Mouse (Mus musculus) liver, adult 2 months (tissue): ENCODE results near the gene Bbs10. TPM values are rescaled to one million over a fixed set of nuclear protein-coding genes. Genes with fewer than 3 reads are reported as not detected.

Experiments used
- DNase-seq: peaks from one replicate; pipeline ENCODE4 v3.0.0-alpha.2; 2011; ENCODE audit warnings: low read depth, low spot score; ENCODE audit errors: extremely low read depth
- H3K27ac ChIP-seq: fragments of 200-500 bp; replicated peaks from 2 replicates; pipeline ENCODE4 v1.5.1; 2012; ENCODE audit warnings: low read depth, mild to moderate bottlenecking, control low read depth, inconsistent platforms, low read length; ENCODE audit not compliant: insufficient read depth
- H3K27me3 ChIP-seq: fragments of 200-500 bp; 2 replicates; pipeline ENCODE4 v1.6.1; 2012; ENCODE audit warnings: mild to moderate bottlenecking, moderate library complexity, low read length, inconsistent platforms; ENCODE audit not compliant: control insufficient read depth, insufficient read depth
- H3K36me3 ChIP-seq: fragments of 200-500 bp; 2 replicates; pipeline ENCODE4 v1.6.1; 2012; ENCODE audit warnings: low read length, inconsistent platforms; ENCODE audit not compliant: control insufficient read depth, insufficient read depth
- H3K4me1 ChIP-seq: fragments of 200-500 bp; 2 replicates; pipeline ENCODE4 v1.6.1; 2011; ENCODE audit warnings: low read length; ENCODE audit not compliant: control insufficient read depth, insufficient read depth
- H3K4me3 ChIP-seq: fragments of 200-500 bp; 2 replicates; pipeline ENCODE4 v1.5.1; 2011; ENCODE audit warnings: low read depth, mild to moderate bottlenecking, control low read depth, low read length, moderate library complexity; ENCODE audit not compliant: insufficient read depth
- H3K79me2 ChIP-seq: fragments of 200-500 bp; 2 replicates; pipeline ENCODE4 v1.6.1; 2012; ENCODE audit warnings: inconsistent platforms, mild to moderate bottlenecking, low read length, moderate library complexity; ENCODE audit not compliant: control insufficient read depth, insufficient read depth
- H3K9ac ChIP-seq: fragments of 200-500 bp; 2 replicates; pipeline ENCODE4 v1.6.1; 2012; ENCODE audit warnings: low read depth, mild to moderate bottlenecking, control low read depth, inconsistent platforms, low read length
- CTCF ChIP-seq: fragments of 200-500 bp; IDR thresholded peaks from 2 replicates; pipeline ENCODE4 v1.5.1; 2011; ENCODE audit warnings: low read depth, low read length, control low read depth
- POLR2A ChIP-seq: fragments of 200-500 bp; IDR thresholded peaks from 2 replicates; pipeline ENCODE4 v1.6.1; 2011; ENCODE audit warnings: low read length, control low read depth; ENCODE audit not compliant: insufficient read depth; ENCODE audit errors: extremely low read depth
- WGBS: fragments of 180-500 bp; shearing (Covaris S2); methylation state at CpG from one replicate; pipeline ENCODE4 v1.1.7; 2018; 5-methylcytosine and 5-hydroxymethylcytosine counted together
- polyA plus RNA-seq: library from polyadenylated mRNA; depleted of rRNA; stranded (reverse); fragments of >200 nt; gene quantifications from 2 replicates; pipeline ENCODE4 v1.2.3, GENCODE M21; 2012; rRNA removed
- total RNA-seq: library from RNA; depleted of rRNA; stranded (reverse); fragments of >200 nt; gene quantifications from 2 replicates; pipeline ENCODE4 v1.2.3, GENCODE M21; 2014; rRNA removed

The Bbs10 gene
- total RNA-seq (5.2 and 6.2 TPM in 2 replicates), polyA plus RNA-seq (1.3 and 1.6 TPM in 2 replicates)

GRCm38 (mm10) chr10:111298140-111299098, at the start of gene Bbs10:
TSS of gene Bbs10 (plus strand) at chr10:111298679.
- TF ChIP-seq POLR2A: peak; percentile 51; the same call in 1 of the 2 replicates
- peak; percentile 86 for TF ChIP-seq CTCF
- peak within 1 kb of the TSS; percentile 76 for H3K27ac ChIP-seq
- under 1% methylated on average over 53 of the region's 54 CpGs for WGBS
- peak; percentile 84 for DNase-seq
- H3K27me3 ChIP-seq: no peaks in the 10 kb centered on the region
- H3K9ac ChIP-seq: peak within 1 kb of the TSS; percentile 82
- H3K4me1 ChIP-seq: peaks cover 12% of the 10 kb centered on the region
- no peaks in the 10 kb centered on the region for H3K79me2 ChIP-seq
- H3K36me3 ChIP-seq: peaks cover 9% of the 10 kb centered on the region
- H3K4me3 ChIP-seq: peak within 1 kb of the TSS; percentile 85

- Histone ChIP-seq H3K27ac (no peak overlapping the region), H3K79me2 (peaks cover 11% of the 10 kb centered on the region; the same call in 1 of the 2 replicates), H3K27me3 (no peaks in the 10 kb centered on the region), H3K4me3 (no peak overlapping the region), H3K4me1 (peaks cover 7% of the 10 kb centered on the region; the same call in 1 of the 2 replicates), H3K36me3 (no peaks in the 10 kb centered on the region), H3K9ac (no peak overlapping the region)
- 89% methylated on average over 4 of the region's 4 CpGs for WGBS
- DNase-seq: no peak
- no peak for TF ChIP-seq POLR2A
- no peak for TF ChIP-seq CTCF
Observed at GRCm38 (mm10) chr10:111250192-111250591, 48.3 kb upstream of the Bbs10 start.

GRCm38 (mm10) chr10:111251666-111252065, 46.8 kb upstream of the Bbs10 start:
- H3K4me1 ChIP-seq: peaks cover 2% of the 10 kb centered on the region; the same call in 1 of the 2 replicates
- no peaks in the 10 kb centered on the region for H3K27me3 ChIP-seq
- peak; percentile 22 for DNase-seq
- H3K36me3 ChIP-seq: peaks cover 3% of the 10 kb centered on the region; the same call in 1 of the 2 replicates
- H3K4me3 ChIP-seq: no peak overlapping the region
- H3K9ac ChIP-seq: no peak overlapping the region
- H3K27ac ChIP-seq: no peak overlapping the region
- TF ChIP-seq POLR2A (no peak), CTCF (no peak)
- 85% methylated on average over 5 of the region's 5 CpGs for WGBS
- peaks cover 7% of the 10 kb centered on the region; the same call in 1 of the 2 replicates for H3K79me2 ChIP-seq

GRCm38 (mm10) chr10:111255228-111255627, 43.3 kb upstream of the Bbs10 start:
- WGBS: 97% methylated on average over 6 of the region's 6 CpGs
- H3K36me3 ChIP-seq: peaks cover 6% of the 10 kb centered on the region
- no peak overlapping the region for H3K27ac ChIP-seq
- H3K79me2 ChIP-seq: peaks cover 7% of the 10 kb centered on the region; the same call in 1 of the 2 replicates
- no peaks in the 10 kb centered on the region for H3K27me3 ChIP-seq
- no peak overlapping the region for H3K4me3 ChIP-seq
- H3K4me1 ChIP-seq: no peaks in the 10 kb centered on the region
- no peak overlapping the region for H3K9ac ChIP-seq
- DNase-seq: no peak
- TF ChIP-seq POLR2A (no peak), CTCF (no peak)

- 86% methylated on average over 3 of the region's 3 CpGs for WGBS
- Histone ChIP-seq H3K36me3 (peaks cover 6% of the 10 kb centered on the region), H3K27me3 (no peaks in the 10 kb centered on the region), H3K9ac (no peak overlapping the region), H3K4me3 (no peak overlapping the region), H3K4me1 (no peaks in the 10 kb centered on the region), H3K27ac (no peak overlapping the region), H3K79me2 (peaks cover 3% of the 10 kb centered on the region; the same call in 1 of the 2 replicates)
- DNase-seq: no peak
- TF ChIP-seq POLR2A: no peak
- TF ChIP-seq CTCF: no peak
Observed at GRCm38 (mm10) chr10:111256156-111256555, 42.3 kb upstream of the Bbs10 start.
